Mouse (Mus musculus) heart, adult 2 months (tissue): ENCODE data around the gene Tmem82.

ENCODE experiments used
- CTCF ChIP-seq: fragments of 200-600 bp; IDR thresholded peaks from 2 replicates; pipeline ENCODE4 v1.8.1; 2022; ENCODE audit warnings: antibody characterized with exemption, mild to moderate bottlenecking, moderate library complexity
- POLR2A ChIP-seq: fragments of 200-500 bp; IDR thresholded peaks from 2 replicates; pipeline ENCODE4 v1.6.1; 2011; ENCODE audit warnings: mild to moderate bottlenecking, low read depth, low read length, control low read depth; ENCODE audit not compliant: insufficient read depth

GRCm38 (mm10) chr4:141570821-141571220 is 47.6 kb downstream of the Tmem82 start:
- TF ChIP-seq CTCF (no peak), POLR2A (no peak)
